Mouse (Mus musculus) kidney, postnatal 36 days (tissue): Measurements from ENCODE around the gene Aox4.

ENCODE experiments used
- DNase-seq, 2 experiments: peaks; one replicate each; pipeline ENCODE4 v3.0.0; 2021 to 2022; ENCODE audit warnings: mixed read lengths in 2 of 2

The Aox4 gene

GRCm38 (mm10) chr1:58303009-58303408 lies 92.8 kb downstream of the Aox4 start:
- no peak for DNase-seq

GRCm38 (mm10) chr1:58303726-58304125 lies 93.5 kb downstream of the Aox4 start:
- DNase-seq = no peak

GRCm38 (mm10) chr1:58304296-58304695 lies 94.1 kb downstream of the Aox4 start:
- DNase-seq = no peak

- peak; percentile 32 to 50 for DNase-seq
Observed at GRCm38 (mm10) chr1:58307181-58307580, 97.0 kb downstream of the Aox4 start.

GRCm38 (mm10) chr1:58308594-58308993 lies 98.4 kb downstream of the Aox4 start:
- DNase-seq = no peak

GRCm38 (mm10) chr1:58309853-58310252 lies 99.7 kb downstream of the Aox4 start:
- no peak for DNase-seq

- no peak for DNase-seq
Observed at GRCm38 (mm10) chr1:58311221-58311864, 101.1 kb downstream of the Aox4 start.

GRCm38 (mm10) chr1:58313173-58313572 lies 103.0 kb downstream of the Aox4 start:
- no peak for DNase-seq

DNA sequence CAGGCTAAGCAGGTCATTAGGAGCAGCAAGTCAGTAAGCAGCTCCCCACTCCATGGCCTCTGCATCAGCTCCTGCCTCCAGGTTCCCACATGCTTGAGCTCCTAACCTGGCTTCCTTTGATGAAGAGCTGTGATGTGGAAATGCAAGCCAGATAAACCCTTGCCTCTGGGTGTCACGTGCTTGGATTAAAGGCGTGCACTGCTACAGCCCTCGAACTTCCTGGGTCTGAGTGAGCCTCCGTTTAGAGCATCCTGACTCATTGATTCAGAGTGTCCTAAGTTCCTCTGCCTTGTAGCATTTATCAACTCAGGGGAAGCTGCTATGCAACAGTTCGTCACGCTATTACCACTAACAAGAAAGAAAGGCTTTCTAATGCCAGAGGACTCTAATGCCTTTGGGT lies 105.3 kb downstream of the Aox4 start:
- no peak for DNase-seq
